Mouse (Mus musculus) kidney, adult 9 months (tissue): ENCODE measurements around the gene Zfpl1.

Source experiments
- DNase-seq: peaks from one replicate; pipeline ENCODE4 v3.0.0; 2022

Gene Zfpl1

DNA sequence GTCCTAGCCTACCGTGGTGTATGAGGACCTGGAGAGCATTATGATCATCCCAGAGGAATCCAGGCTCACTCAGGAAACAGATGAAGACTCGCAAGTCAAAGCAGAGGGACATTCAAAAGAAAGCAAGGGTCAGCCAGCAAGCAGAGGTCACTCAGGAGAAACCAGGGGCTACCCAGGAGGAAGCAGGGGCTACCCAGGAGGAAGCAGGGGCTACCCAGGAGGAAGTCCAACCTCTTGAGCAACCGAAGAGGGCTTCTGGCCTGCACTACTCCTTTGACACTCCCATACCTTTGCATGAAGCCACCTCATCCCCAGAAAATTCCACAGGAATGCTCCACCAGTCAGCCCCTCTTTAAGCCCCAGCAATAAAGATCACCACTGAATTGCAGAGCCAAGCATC is 13.1 kb upstream of the Zfpl1 start:
- no peak for DNase-seq

GRCm38 (mm10) chr19:6094119-6094518 is 9.4 kb upstream of the Zfpl1 start, which contains the start of gene AC131692.1:
Gene AC131692.1, plus strand, starts transcription at chr19:6094419.
- DNase-seq, result no peak

GRCm38 (mm10) chr19:6088841-6089240 is 4.1 kb upstream of the Zfpl1 start:
- DNase-seq, result no peak

DNA sequence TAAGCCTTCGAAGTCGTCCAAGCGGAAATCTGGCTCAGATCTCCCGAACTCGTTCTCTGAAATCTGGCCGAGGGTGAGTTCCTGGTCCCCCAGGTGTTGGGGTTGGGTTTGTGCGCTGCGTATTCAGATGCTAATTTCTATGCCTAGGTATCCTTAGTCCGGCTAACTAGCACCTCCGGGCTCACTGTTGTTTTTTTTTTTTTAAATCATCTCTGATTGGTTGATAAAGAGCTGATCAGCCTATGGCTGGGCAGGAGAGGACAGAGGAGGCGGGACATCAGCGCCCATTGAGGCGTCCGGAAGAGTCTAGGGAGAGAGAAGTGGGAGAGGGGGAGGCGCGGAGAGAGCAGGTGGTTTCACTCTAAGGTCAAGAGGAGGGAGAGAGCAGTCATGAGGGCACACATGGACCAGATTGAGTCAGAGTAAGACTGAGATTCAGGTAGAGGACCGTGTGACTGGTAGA is 692 bp upstream of the Zfpl1 start:
- DNase-seq, result peak; percentile 62

DNA sequence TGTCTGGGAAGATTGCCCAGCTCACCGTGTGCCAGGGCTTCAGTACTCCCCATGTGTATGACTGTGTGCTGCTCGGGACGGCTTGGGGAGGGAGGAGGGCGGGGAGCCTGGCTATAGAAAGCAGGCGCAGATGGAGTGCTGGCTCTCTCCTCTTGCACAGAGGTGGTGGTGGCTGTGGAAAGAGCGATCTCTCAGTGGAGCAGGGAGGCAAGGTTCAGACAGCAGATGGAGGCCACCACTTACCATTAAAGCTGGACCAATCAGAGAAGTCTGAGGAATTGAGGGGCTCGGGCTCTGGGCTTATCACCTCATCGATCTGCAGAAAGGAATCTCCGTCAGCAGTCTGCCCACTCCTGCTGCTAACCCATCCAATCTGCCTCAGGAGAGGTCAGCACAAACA is 2.6 kb downstream of the Zfpl1 start, which contains the start of gene Gm28374:
Gene Gm28374, minus strand, starts transcription at position 101 of the 400 bp plus-strand sequence.
- DNase-seq, result no peak

DNA sequence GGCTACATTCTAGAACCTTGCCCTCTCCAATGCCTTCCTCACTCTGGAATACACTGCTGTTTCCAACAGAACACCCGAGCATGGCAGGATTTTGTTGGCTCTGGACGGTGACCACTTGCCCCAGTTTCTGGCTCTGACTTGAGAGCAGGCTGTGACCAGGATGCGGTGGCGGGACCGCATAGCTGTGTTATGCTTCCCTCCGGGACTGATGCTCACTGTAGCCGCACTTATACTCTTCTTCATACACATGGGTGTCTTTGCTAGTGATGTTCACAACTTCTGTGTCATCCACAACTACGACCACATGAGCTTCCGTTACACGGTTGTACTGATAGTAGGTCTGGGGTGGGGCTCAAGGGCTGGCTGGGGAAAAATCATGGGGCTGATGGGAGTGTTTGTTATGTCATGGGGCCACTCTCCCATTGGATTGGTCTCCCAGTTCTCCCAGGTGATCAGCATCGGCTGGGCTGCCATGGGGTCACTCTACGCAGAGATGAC is 4.7 kb downstream of the Zfpl1 start, which contains the start of gene Tmem262:
Gene Tmem262, plus strand, starts transcription at position 51 of the 498 bp plus-strand sequence.
- no peak for DNase-seq

- peak; percentile 93 for DNase-seq
Observed at GRCm38 (mm10) chr19:6076564-6077393, 8.0 kb downstream of the Zfpl1 start, which contains the start of gene Vps51. Gene Vps51, minus strand, starts transcription at chr19:6077231.

DNA sequence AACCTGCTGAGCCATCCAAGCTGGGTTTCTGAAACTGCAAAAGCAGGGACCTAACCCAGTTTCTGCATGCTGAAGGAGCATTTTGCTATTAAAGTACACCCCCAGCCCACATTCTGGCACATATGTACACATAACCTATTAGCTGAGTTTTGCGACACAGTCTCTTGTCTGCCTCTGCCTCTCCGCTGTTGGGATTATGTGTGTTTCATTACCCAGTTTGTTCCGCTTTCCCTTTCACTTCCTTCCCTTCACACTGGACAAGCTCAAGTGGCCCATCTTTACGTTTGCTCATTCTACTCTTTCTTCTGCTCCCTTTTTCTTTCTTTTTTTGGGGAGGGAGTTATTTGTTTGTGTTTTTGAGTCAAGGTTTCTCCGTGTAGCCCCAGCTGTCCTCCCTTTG is 10.9 kb downstream of the Zfpl1 start:
- DNase-seq, result no peak

DNA sequence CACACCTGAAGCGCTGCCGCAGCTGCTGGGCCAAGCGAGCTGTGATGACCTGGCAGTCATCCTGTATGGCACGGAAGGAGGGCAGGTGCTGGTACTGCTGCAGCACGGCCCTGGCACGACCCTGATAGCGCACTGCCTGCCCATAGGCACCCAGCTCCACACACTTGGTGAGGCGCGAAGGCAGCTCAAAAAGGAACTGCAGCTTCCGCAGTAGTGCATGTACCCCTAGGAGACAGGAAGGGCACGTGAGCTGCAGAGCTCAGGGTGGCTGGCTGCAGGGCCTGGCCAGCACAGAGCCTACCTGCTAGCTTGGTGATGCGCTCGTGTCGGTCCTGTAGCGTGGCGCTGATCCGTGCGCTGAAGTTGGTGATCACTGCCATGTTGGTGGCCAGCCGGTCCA is 13.5 kb downstream of the Zfpl1 start:
- DNase-seq, result no peak

- DNase-seq, result no peak
Observed at GRCm38 (mm10) chr19:6070571-6071250, 14.0 kb downstream of the Zfpl1 start.

- no peak for DNase-seq
Observed at GRCm38 (mm10) chr19:6069851-6070250, 14.9 kb downstream of the Zfpl1 start.

- DNase-seq, result no peak
Observed at GRCm38 (mm10) chr19:6068951-6069350, 15.8 kb downstream of the Zfpl1 start.

- DNase-seq, result peak; percentile 95
Observed at GRCm38 (mm10) chr19:6067724-6068415, 16.9 kb downstream of the Zfpl1 start, which contains the start of gene Tm7sf2. Gene Tm7sf2, minus strand, starts transcription at chr19:6068373.

- DNase-seq, result peak; percentile 87
Observed at GRCm38 (mm10) chr19:6067011-6067723, 17.6 kb downstream of the Zfpl1 start.

DNA sequence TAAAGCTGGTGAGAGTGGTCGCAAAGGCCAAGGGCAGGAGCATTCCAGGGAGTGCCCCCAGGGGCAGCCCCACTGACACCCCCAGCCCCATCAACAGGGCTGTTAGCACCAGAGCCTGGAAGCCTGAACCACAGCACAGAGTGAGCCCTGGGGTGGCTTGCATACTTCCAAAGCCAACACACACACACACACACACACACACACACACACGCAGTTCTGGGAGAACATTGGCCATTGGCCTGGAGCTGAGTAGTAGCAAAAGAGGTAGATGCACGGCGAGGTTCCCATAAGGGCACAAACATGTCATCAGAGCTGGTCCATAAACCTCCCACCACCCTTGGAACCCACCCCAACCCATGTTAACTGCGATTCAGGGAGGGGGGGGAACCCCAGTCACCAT is 18.2 kb downstream of the Zfpl1 start:
- DNase-seq, result no peak

DNA sequence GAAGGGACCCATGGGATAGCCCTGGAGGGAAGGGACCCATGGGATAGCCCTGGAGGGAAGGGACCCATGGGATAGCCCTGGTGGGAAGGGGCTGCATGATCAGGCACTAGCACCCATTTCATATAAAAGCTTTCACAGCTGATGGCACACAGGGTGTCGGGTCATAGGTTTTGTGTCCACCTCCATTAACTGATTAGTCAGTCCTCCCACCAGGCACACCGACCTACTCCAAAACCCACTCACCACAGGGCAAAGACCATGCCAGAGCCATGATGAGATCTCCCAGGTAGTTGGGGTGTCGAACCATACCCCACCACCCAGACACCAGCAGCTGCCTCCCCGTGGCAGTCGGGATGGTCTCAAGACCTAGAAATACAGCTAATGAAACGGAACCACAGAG is 21.7 kb downstream of the Zfpl1 start:
- no peak for DNase-seq

DNA sequence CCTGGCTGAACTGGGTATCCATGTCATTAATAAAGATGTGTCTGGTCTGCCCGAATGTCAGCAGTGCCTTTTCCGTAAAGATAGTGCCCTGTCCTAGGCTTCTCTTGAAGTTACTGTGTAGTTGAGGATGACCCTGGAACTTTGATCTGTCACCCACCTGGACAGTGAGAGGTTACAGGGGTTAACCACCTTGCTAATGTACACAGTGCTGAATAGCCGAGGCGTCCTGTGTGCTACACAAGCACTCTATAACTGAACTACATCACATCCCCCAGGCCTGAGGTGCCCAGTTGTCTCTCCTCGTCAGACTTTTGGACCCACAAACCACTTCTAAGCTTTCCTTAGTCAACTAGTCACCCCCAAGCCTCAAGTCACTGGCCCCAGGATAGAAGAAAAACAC is 22.3 kb downstream of the Zfpl1 start:
- DNase-seq, result no peak

- peak; percentile 58 for DNase-seq
Observed at GRCm38 (mm10) chr19:6061641-6062302, 23.0 kb downstream of the Zfpl1 start.

DNA sequence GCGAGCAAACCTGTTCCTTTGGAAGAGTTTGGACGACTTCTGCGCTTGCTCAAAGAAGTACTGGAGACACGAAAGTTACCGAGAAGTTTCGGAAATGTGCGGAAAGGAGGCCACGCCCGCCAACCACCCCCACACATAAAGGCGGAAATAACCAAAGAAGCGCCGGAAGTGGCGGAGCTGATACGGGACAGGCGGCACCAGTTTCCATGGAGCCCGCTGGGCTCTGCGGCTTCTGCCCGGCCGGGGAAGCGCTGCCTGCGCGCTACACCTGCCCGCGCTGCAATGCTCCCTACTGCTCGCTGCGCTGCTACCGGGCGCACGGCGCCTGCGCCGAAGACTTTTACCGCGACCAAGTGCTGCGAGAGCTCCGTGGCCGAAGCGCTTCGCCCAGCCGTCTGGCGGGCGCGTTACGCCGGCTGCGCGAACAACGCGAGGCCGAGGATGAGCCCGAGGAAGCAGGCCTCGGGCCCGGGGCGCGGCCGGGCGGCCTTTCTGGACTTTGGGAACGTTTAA is 23.7 kb downstream of the Zfpl1 start, which contains the start of gene Znhit2:
Gene Znhit2, plus strand, starts transcription at position 172 of the 513 bp plus-strand sequence.
- DNase-seq, result peak; percentile 97

DNA sequence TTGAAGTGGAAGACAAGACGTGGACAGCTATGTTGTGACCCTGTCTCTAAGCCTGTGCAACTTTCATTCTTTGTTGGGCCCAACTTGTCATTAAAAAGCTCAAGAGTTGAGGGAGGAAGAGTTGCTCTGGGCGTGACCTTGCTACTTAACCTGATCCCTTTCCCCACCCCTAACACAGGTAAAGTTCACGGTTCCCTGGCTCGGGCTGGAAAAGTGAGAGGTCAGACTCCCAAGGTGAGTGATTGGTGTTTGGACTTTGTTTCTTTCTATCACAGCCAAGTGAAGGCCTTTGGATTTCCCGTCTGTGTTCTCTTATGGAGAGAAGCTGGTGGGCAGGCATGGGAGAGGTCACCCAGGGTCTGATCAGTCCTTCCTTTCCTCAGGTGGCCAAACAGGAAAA is 25.8 kb downstream of the Zfpl1 start:
- peak; percentile 64 for DNase-seq

- DNase-seq, result no peak
Observed at GRCm38 (mm10) chr19:6058513-6058912, 26.2 kb downstream of the Zfpl1 start.
